Mouse (Mus musculus): ENCODE measurements around the gene Olfr661. TPM values are rescaled to one million over a fixed set of nuclear protein-coding genes. Genes with fewer than 3 reads are reported as not detected.

Gene Olfr661
- not detected for total RNA-seq (2021)
- long read RNA-seq, experiment 1: 0 reads
- long read RNA-seq, experiment 2: 0 reads

- no peak for DNase-seq
These were observed at the start of gene Olfr661 for GRCm38 (mm10) chr7:104686201-104686600. TSS of gene Olfr661 (plus strand) at chr7:104686501.

DNA sequence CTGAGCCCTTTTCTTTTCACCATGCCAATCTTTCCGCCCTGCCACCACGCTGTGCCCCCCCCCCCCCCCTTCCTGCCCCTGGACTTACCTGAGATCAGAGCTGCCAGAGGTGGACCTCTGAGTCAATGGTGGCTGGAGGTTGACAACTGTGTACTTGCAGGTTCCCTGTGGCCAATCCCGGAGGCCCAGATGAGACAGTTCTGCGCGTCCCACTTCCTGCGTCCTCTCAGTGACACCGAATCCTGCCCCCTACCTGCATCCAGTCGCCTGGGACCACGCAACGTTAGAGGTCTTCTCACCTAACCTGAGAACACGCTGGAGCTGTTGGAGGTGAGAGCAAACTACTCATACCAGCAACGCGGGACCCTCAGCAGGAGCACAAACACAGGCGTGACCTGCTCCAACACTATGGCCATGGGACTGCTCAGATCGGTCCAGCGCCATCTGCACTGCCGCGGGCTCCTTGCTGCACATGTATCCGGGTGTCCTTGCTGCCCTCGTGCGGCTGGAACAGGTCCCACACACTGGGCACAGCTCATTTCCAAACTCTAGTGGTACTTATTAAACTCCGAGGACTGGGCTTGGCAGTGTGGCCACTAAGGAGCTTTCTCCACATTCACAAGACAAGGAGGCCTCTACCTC lies 39.3 kb upstream of the Olfr661 start, which contains the start of gene Olfr658:
Olfr658 (minus strand) TSS at position 465 of the 642 bp plus-strand sequence.
- DNase-seq: peak; percentile 49

GRCm38 (mm10) chr7:104666453-104666852 lies 19.8 kb upstream of the Olfr661 start, which contains the start of gene Olfr659:
TSS of gene Olfr659 (plus strand) at chr7:104666753.
- no peak for DNase-seq

Other genes starting within 250 kb of the Olfr661 start
- gene Trim30a, start 221.3 kb upstream of the Olfr661 start, total RNA-seq (2021): 1 to 10 TPM; 4.2 TPM
- 1 to 10 TPM; 3.3 to 5.3 TPM for gene Trim30d, start 178.7 kb upstream of the Olfr661 start, total RNA-seq (2021)
- not detected for gene Olfr651, start 136.4 kb upstream of the Olfr661 start, total RNA-seq (2021)
- not detected for gene Olfr652, start 125.6 kb upstream of the Olfr661 start, total RNA-seq (2021)
- not detected for gene Olfr653, start 109.2 kb upstream of the Olfr661 start, total RNA-seq (2021)
- not detected for gene Olfr654, start 99.5 kb upstream of the Olfr661 start, total RNA-seq (2021)
- not detected for gene Olfr655, start 84.7 kb upstream of the Olfr661 start, total RNA-seq (2021)
- gene Olfr656, start 72.5 kb upstream of the Olfr661 start, total RNA-seq (2021): under 1 TPM in 1 of 2 experiments, not detected in 1; 0.06 TPM
- not detected for gene Olfr657, start 61.7 kb upstream of the Olfr661 start, total RNA-seq (2021)
- not detected for gene Olfr658, start 39.2 kb upstream of the Olfr661 start, total RNA-seq (2021)
- gene Olfr659, start 19.7 kb upstream of the Olfr661 start, total RNA-seq (2021): not detected
- gene Usp17le, start 91.0 kb downstream of the Olfr661 start, total RNA-seq (2021): not detected
- not detected for gene Usp17lb, start 156.1 kb downstream of the Olfr661 start, total RNA-seq (2021)
- not detected for gene Usp17la, start 170.5 kb downstream of the Olfr661 start, total RNA-seq (2021)
- not detected for gene Olfr665, start 191.5 kb downstream of the Olfr661 start, total RNA-seq (2021)
- gene Olfr666, start 209.5 kb downstream of the Olfr661 start, total RNA-seq (2021): not detected
- not detected for gene Olfr667, start 235.0 kb downstream of the Olfr661 start, total RNA-seq (2021)
- not detected for gene Olfr668, start 241.6 kb downstream of the Olfr661 start, total RNA-seq (2021)
- not detected for gene Olfr669, start 247.7 kb downstream of the Olfr661 start, total RNA-seq (2021)